Mouse (Mus musculus): ENCODE measurements around the gene Gm5767.

- TF ChIP-seq CTCF (IDR thresholded peaks at IDR 0.05; ENCODE audit: borderline replicate concordance, insufficient read depth, low read depth, low read length) (no peak), POLR2A (IDR thresholded peaks at IDR 0.05; ENCODE audit: borderline replicate concordance, insufficient read depth, low read length) (no peak)
Measured at GRCm38 (mm10) chr16:8680470-8680869, at the start of gene Gm5767.

Data from cerebellum, adult 2 months (tissue).